Mouse (Mus musculus) heart, postnatal 0 days (tissue): ENCODE data around the gene Reg2.
"Not testable (repeated sequence)": the region's sequence is repeated elsewhere in the genome, so short reads cannot be mapped to it uniquely, and the experiment has no call there.

Source experiments
- CTCF ChIP-seq: IDR thresholded peaks from 2 replicates; pipeline ENCODE4 v1.5.1; 2016; ENCODE audit warnings: antibody characterized with exemption, control low read depth, low read depth
- EP300 ChIP-seq: IDR thresholded peaks from 2 replicates; pipeline ENCODE4 v1.6.1; 2016; ENCODE audit warnings: antibody characterized with exemption, low read depth

GRCm38 (mm10) chr6:78422411-78422810 lies 27.0 kb downstream of the Reg2 start, which contains the start of gene Reg1:
- not testable (repeated sequence) for TF ChIP-seq CTCF, EP300
